Mouse (Mus musculus) urinary bladder, postnatal 14 days (tissue): ENCODE measurements around the gene Gm49405.
"Not testable (repeated sequence)": the region's sequence is repeated elsewhere in the genome, so short reads cannot be mapped to it uniquely, and the experiment has no call there.

Source experiments
- DNase-seq: peaks from one replicate; pipeline ENCODE4 v3.0.0; 2021; ENCODE audit warnings: low spot score

Gene Gm49405

DNA sequence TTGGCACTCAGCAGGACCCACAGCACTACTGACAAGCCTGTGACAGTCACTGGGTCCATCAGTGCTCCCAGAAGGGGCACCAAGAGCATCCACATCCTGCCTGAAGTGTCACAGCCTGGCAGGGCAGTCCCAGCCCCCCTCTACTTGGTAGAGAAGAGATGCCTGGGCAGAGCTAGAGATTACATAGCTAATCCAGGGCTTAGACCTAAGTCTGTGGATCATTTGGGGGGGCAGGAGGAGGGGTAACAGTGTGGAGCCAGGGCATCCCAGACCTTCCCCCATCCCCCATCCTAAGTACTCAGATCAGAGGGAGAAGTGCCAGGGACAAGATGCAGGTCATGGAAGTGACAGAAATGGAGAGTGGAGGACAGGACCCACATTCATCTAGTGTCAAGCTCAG, 14.4 kb downstream of the Gm49405 start:
- DNase-seq, result no peak

- DNase-seq, result no peak
These were observed 15.2 kb downstream of the Gm49405 start for GRCm38 (mm10) chr19:4015635-4016034.

- DNase-seq, result no peak
These were observed 17.6 kb downstream of the Gm49405 start for GRCm38 (mm10) chr19:4017921-4018587.

DNA sequence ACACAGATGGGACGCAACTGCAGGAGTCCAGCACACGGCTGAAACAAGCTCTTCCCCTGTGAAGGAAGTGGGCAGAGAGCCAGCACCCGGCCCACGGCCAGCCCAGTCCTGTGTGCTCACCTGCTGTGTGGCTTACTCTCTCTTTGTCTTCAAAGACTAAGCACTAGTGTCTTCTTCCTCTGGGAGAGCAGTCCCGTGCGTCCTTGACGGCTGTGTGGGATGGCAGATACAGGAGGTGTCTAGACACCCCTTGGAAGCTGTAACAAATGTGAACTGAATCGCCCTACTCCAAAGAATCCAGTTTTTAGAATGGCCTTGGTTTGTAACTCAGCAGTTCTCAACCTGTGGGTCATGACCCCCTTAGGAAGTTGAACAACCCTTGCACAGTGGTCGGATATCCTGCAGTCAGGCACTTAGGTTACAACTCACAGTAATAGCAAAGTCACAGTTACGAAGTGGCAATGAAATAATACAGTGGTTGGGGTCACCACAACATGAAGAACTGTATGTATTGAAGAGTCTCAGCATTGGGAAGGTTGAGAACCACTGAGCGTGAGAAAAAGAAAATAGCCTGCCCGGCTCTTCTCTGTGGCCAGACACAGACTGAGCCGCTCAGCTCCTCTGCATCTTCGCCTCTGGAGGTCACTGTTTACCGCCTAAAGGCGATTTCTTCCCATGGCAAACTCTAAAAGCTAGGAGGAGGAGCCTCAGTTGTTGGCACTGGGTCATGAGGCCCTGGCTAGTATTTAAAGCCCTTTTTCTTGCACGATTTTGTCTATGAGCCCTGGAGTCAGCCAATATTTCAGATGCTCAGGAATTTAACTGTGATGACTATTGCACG, 18.5 kb downstream of the Gm49405 start:
- DNase-seq, result peak; percentile 86

DNA sequence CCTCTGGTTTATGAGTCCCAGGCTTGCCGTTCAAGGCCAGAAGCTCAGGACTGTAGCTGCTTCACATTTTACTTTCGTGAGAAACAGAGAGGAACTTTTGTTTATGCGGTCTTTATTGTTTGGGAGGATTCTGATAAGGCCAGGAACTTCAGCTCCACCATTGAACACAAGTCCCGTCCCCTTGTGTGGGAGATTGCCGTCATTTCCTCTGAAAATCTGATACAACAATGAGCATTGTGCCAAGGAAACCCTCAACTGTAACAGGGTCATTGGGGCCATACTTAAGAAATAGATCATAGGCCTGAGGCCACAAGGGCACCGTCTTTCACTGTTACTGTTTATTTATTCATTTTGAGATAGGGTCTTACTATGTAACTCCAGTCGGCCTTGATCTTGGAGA, 22.8 kb downstream of the Gm49405 start:
- no peak for DNase-seq

DNA sequence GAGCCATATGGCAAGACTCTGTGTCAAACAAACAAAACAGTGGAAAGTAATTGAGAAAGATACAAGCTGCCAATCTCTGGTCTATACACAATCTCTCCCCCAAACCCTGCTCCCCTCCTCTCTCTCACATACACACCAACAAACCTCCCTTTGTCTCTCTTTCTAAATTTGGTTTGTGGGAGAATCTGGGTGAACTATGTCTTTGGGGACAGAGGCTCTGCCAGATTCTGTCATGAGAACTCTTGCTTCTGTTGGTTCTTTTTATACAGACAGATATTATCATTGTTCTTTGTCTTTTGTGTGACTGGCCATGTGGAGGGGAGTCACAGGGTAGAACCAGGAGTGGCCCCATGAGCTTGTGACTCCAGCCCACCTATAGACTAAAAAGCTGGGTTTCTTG, 27.1 kb downstream of the Gm49405 start:
- DNase-seq, result no peak

DNA sequence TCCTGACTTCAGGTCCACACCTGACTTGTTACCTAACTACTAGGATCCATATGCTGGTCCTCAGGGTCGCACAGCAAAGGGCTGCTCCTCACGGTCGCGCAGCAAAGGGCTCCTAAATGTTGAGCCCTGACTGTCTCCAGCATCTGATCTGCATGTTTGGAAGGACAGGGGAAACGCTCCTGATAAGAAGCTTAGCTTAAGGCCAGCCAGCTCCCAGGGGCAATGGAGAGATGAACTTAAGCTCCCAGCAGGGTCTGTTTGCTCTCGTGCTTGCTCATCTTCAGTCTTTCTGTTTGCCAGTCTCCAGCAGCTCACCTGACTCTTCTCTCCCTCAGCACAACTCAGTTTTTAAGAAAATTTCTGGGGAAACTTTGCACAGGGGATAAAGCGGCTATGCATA, 32.2 kb downstream of the Gm49405 start:
- no peak for DNase-seq

DNA sequence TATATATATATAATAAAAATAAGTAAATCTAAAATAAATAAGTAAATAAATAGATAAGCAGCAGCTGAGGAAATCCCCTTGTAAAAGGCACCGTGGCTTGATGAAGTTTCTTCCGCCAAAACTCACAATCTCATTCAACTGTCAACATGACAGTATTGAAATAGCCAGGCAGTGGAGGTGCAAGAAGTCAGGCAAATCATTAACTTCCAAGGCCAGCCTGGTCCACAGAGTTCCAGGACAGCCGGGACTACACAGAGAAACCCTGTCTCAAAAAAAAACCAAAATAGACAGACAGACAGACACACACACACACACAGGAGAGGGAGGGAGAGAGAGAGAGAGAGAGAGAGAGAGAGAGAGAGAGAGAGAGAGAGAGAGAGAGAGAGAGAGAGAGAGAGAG, 32.9 kb downstream of the Gm49405 start:
- DNase-seq, result no peak

- no peak for DNase-seq
These were observed 33.3 kb downstream of the Gm49405 start for GRCm38 (mm10) chr19:4033742-4034141.

- no peak for DNase-seq
These were observed 36.1 kb downstream of the Gm49405 start for GRCm38 (mm10) chr19:4036327-4037045.

- not testable (repeated sequence) for DNase-seq
These were observed 36.8 kb downstream of the Gm49405 start for GRCm38 (mm10) chr19:4037154-4037787.

GRCm38 (mm10) chr19:4037788-4038232, 37.4 kb downstream of the Gm49405 start, which contains the start of gene Gstp1:
TSS of gene Gstp1 (minus strand) at chr19:4037985.
- DNase-seq, result peak; percentile 92

DNA sequence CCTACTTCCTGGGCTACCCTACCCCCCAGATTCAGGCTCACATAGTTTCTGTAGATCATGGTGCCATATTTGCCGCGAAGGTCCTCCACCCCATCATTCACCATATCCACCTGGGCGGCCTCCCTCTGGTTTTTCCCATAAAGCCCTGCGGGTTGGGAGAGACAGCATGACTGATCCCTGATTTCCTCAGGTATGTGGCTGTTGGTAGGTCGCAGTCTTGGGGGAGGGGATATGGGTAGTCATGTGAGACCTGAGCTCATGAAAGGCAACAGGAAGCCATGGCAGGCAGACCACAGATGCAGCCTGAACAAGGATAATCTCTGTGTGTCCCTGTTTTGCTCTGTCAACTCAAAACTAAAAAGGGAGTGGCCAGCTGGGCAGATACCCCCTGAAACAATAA, 40.5 kb downstream of the Gm49405 start:
- not testable (repeated sequence) for DNase-seq

DNA sequence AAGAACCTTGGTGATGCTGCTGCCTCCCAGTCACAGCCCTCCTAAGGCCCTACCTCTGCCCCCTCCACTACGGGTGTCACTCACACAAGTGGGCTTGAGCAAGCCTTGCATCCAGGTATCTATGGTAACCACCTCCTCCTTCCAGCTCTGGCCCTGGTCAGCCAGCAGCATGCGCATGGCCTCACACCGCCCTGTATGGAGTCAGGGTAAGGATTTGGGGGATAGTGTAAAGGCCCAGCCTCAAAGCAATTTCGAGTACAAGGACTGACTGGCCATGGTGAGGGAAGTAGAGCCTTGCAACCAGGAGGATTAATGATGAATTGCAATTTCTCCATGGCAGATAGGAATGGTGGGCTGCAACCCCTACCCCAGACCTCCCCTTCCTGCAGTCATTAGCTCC, 41.1 kb downstream of the Gm49405 start:
- DNase-seq, result not testable (repeated sequence)

- peak; percentile 64 for DNase-seq
These were observed 41.7 kb downstream of the Gm49405 start for GRCm38 (mm10) chr19:4042124-4042523.

- DNase-seq, result not testable (repeated sequence)
These were observed 43.7 kb downstream of the Gm49405 start for GRCm38 (mm10) chr19:4044109-4044508.

- peak; percentile 91 for DNase-seq
These were observed 45.8 kb downstream of the Gm49405 start, which contains the start of gene Gstp2 for GRCm38 (mm10) chr19:4045966-4046865. TSS of gene Gstp2 (minus strand) at chr19:4046023.

DNA sequence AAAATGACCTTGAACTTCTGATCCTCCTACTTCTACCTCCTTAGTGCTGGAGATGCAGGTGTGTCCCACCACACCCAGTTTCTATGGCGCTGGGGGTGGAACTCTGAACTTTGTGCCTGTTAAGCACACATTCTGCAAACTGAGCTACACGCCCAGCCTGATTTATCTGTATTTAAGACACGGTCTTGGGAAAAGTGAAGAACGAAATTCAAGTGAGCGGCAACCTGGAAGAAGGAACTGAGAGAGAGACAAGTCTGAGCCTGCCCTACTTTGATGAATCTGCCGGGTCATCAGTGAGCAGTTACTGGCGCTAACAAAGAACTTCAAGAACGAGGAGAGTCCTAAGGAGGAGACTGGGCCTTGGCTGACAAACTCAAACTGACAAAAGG, 46.4 kb downstream of the Gm49405 start:
- peak; percentile 56 for DNase-seq

- peak; percentile 83 for DNase-seq
These were observed 47.4 kb downstream of the Gm49405 start for GRCm38 (mm10) chr19:4047859-4048258.

DNA sequence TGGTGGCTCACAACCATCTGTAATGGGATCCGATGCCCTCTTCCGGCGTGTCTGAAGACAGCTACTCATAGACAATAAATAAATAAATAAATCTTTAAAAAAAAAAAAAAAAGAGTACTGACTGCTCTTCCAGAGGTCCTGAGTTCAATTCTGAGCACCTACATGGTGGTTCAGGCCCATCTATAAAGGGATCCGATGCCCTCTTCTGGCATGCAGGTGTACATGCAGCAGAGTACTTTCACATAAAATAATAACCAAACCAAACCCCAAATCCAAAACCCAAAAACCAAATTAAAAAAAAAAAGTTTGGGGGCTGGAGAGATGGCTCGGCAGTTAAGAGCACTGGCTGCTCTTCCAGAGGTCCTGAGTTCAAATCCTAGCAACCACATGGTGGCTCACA, 48.6 kb downstream of the Gm49405 start:
- DNase-seq, result not testable (repeated sequence)

DNA sequence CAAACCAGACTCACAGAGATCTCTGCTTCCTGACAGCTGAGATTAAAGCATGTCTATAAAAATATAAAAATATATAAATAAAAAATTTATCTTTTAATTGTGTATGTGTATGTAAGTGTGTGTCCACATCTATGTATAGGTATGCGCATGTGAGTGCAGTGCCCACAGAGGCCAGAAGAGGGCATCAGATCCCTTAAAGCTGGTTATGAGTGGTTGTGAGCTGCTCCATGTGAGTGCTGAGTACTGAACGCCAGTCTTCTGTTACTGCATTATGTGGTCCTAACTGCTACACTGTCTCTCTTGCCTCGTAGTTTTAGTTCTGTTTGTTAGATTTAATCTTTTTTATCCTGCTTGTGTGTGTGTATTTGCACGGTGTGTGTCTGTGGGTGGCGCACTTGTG, 50.6 kb downstream of the Gm49405 start:
- DNase-seq, result no peak
